Mouse (Mus musculus): Measurements from ENCODE around the gene Ankrd44. TPM values are rescaled to one million over a fixed set of nuclear protein-coding genes. Genes with fewer than 3 reads are reported as not detected.
A peak's percentile ranks its signal among the peaks of the same experiment; 100 is the strongest.

The Ankrd44 gene
- polyA plus RNA-seq, 1 experiment, result 73.9 TPM

GRCm38 (mm10) chr1:54757291-54757690 lies 168.9 kb downstream of the Ankrd44 start:
- TF ChIP-seq POLR2A (IDR thresholded peaks at IDR 0.05; ENCODE audit: borderline replicate concordance, low read depth, low read length) (no peak), CTCF (IDR thresholded peaks at IDR 0.05; ENCODE audit: low read depth, low read length) (no peak)
- Histone ChIP-seq H3K4me1 (ENCODE audit: control insufficient read depth, insufficient read depth, low read length) (peaks cover 6% of the 10 kb centered on the region), H3K27ac (ENCODE audit: insufficient read depth, low read depth, low read length) (no peak overlapping the region), H3K4me3 (ENCODE audit: insufficient read depth, low read length) (no peak overlapping the region)

DNA sequence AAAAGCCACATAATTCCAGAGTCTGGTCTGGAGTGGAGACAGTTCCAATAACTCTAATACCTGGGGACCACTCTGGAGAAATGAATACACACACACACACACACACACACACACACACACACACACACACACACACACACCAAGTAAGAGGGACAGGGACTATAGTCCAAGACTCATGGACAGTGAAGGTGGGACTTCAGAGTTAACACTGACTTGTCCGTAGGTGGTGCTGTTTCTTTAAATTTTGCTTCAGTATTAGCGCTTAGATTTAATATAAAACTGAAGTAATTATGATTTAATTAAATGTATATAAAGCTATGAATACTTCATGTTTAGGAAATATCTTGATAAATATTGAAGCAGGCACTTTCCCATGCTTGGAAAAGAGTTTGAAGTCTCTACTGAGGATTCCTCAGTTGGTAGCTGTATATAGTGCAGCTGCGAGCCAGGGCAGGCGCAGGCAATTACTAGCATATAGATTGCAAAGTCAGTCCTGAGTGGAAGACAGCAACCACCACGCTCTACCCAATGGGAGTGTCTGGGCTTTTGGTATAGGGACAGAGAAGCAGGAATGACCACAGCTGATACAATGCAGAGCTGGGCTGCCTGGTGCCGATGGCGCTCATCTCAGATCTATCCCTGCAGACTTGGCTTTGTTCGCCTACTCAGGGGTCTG lies 170.4 kb downstream of the Ankrd44 start:
- peaks cover 6% of the 10 kb centered on the region for H3K4me1 ChIP-seq (ENCODE audit: control insufficient read depth, insufficient read depth, low read length)
- no peak overlapping the region for H3K27ac ChIP-seq (ENCODE audit: insufficient read depth, low read depth, low read length)
- H3K4me3 ChIP-seq (ENCODE audit: insufficient read depth, low read length), result no peak overlapping the region
- TF ChIP-seq CTCF (IDR thresholded peaks at IDR 0.05; ENCODE audit: low read depth, low read length) (no peak), POLR2A (IDR thresholded peaks at IDR 0.05; ENCODE audit: borderline replicate concordance, low read depth, low read length) (no peak)

DNA sequence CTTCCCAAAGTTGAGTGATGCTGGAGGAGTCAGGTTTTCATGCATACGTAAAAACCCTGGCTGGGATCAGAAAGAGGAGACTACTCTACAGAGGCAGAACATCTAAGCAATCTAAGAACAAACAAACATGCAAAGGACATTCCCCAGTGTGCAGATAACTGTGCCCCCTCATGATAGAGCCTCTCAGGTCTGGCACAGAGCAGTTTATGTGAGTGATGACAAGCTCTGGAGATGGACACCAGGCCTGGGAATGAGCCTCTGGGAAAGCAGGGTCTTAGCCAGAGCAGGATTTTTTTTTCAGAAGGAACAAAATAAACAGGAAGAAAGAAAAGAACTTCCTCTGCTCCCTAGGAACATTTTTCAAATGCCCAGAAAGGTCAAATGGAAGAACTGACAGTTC lies 176.2 kb downstream of the Ankrd44 start:
- TF ChIP-seq POLR2A (IDR thresholded peaks at IDR 0.05; ENCODE audit: borderline replicate concordance, low read depth, low read length) (no peak), CTCF (IDR thresholded peaks at IDR 0.05; ENCODE audit: low read depth, low read length) (no peak)
- Histone ChIP-seq H3K4me1 (ENCODE audit: control insufficient read depth, insufficient read depth, low read length) (peaks cover 18% of the 10 kb centered on the region), H3K4me3 (ENCODE audit: insufficient read depth, low read length) (no peak overlapping the region), H3K27ac (ENCODE audit: insufficient read depth, low read depth, low read length) (no peak overlapping the region)

DNA sequence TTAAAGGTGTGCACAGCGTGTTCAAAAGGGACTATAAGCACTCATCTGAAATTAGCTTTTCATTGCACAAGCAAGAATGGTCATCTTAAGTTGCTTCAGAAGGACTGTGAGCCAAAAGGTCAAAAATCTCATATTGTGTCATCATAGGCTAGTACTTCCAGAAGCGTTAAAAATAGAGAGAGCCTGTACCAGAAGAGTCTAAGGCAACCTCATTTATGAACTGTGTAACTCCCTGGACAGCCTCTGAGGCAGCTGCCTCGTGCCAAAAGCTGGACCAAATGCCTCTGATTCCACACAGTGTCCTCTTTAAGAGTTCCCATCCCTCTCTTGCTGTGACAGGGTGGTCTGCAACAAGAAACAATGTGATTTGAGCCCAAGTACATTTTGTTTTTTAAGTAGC lies 176.7 kb downstream of the Ankrd44 start:
- TF ChIP-seq CTCF (IDR thresholded peaks at IDR 0.05; ENCODE audit: low read depth, low read length) (no peak), POLR2A (IDR thresholded peaks at IDR 0.05; ENCODE audit: borderline replicate concordance, low read depth, low read length) (no peak)
- H3K27ac ChIP-seq (ENCODE audit: insufficient read depth, low read depth, low read length), result no peak overlapping the region
- H3K4me3 ChIP-seq (ENCODE audit: insufficient read depth, low read length), result no peak overlapping the region
- H3K4me1 ChIP-seq (ENCODE audit: control insufficient read depth, insufficient read depth, low read length), result peaks cover 18% of the 10 kb centered on the region

DNA sequence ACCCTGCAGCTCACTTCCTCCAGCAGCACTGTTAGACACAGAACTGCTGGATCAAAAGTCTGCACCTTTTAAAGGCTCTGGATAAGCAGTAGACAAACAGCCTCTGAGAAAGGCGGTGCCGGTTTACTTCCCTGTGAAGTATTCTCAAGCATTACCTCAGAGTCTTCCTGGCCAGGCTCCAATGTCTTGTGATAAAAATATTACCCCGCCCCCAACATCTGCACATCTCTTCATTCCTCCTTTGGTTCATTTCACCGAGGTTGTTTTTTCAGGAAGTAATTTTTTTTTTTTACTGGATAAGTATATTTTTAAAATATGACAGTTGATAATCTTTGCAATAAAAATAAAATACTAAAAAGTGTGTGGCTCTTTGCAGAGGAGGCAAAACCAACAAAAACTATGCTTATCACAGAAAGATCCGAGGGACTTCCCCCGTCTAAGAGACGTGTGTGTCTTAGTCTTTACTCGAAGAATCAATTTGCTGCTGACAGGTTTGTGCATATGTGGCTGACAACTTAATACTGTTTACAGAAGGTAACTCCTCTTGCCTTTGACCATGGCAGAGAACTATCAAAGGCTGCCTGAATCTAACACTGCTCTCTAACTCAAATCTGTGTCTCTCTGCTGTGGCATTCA lies 178.3 kb downstream of the Ankrd44 start:
- Histone ChIP-seq H3K4me1 (ENCODE audit: control insufficient read depth, insufficient read depth, low read length) (peaks cover 21% of the 10 kb centered on the region), H3K27ac (ENCODE audit: insufficient read depth, low read depth, low read length) (peak overlapping the region; percentile 78), H3K4me3 (ENCODE audit: insufficient read depth, low read length) (no peak overlapping the region)
- no peak for TF ChIP-seq POLR2A (IDR thresholded peaks at IDR 0.05; ENCODE audit: borderline replicate concordance, low read depth, low read length)
- TF ChIP-seq CTCF (IDR thresholded peaks at IDR 0.05; ENCODE audit: low read depth, low read length), result no peak

DNA sequence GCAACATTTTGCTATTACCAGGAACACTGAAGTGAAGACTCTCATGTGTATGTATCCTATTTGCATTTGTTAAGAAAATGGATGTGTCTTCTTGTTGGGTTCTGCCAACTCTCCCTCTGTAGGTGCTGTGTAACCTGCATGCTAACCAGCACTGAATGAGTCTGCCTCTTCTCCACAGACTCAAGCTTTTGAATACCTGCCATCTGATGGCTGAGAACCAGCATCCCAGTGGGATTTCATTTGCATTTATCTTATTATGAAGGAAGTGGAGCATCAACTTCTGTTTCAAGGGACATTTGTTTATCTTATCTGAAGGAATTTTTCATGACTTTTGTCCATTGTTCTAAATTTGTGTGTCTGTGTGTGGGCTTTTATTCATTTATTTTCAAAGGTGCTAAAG lies 180.5 kb downstream of the Ankrd44 start:
- no peak overlapping the region for H3K4me3 ChIP-seq (ENCODE audit: insufficient read depth, low read length)
- TF ChIP-seq CTCF (IDR thresholded peaks at IDR 0.05; ENCODE audit: low read depth, low read length), result no peak
- no peak for TF ChIP-seq POLR2A (IDR thresholded peaks at IDR 0.05; ENCODE audit: borderline replicate concordance, low read depth, low read length)
- H3K27ac ChIP-seq (ENCODE audit: insufficient read depth, low read depth, low read length), result no peak overlapping the region
- H3K4me1 ChIP-seq (ENCODE audit: control insufficient read depth, insufficient read depth, low read length), result peaks cover 21% of the 10 kb centered on the region

GRCm38 (mm10) chr1:54744171-54744570 lies 182.0 kb downstream of the Ankrd44 start:
- peaks cover 11% of the 10 kb centered on the region for H3K4me1 ChIP-seq (ENCODE audit: control insufficient read depth, insufficient read depth, low read length)
- TF ChIP-seq CTCF (IDR thresholded peaks at IDR 0.05; ENCODE audit: low read depth, low read length), result no peak
- TF ChIP-seq POLR2A (IDR thresholded peaks at IDR 0.05; ENCODE audit: borderline replicate concordance, low read depth, low read length), result no peak
- H3K27ac ChIP-seq (ENCODE audit: insufficient read depth, low read depth, low read length), result no peak overlapping the region
- no peak overlapping the region for H3K4me3 ChIP-seq (ENCODE audit: insufficient read depth, low read length)

- TF ChIP-seq POLR2A (IDR thresholded peaks at IDR 0.05; ENCODE audit: borderline replicate concordance, low read depth, low read length), result no peak
- no peak for TF ChIP-seq CTCF (IDR thresholded peaks at IDR 0.05; ENCODE audit: low read depth, low read length)
- no peak overlapping the region for H3K27ac ChIP-seq (ENCODE audit: insufficient read depth, low read depth, low read length)
- peaks cover 4% of the 10 kb centered on the region for H3K4me1 ChIP-seq (ENCODE audit: control insufficient read depth, insufficient read depth, low read length)
- no peak overlapping the region for H3K4me3 ChIP-seq (ENCODE audit: insufficient read depth, low read length)
Measured at GRCm38 (mm10) chr1:54743072-54743471, 183.1 kb downstream of the Ankrd44 start.

DNA sequence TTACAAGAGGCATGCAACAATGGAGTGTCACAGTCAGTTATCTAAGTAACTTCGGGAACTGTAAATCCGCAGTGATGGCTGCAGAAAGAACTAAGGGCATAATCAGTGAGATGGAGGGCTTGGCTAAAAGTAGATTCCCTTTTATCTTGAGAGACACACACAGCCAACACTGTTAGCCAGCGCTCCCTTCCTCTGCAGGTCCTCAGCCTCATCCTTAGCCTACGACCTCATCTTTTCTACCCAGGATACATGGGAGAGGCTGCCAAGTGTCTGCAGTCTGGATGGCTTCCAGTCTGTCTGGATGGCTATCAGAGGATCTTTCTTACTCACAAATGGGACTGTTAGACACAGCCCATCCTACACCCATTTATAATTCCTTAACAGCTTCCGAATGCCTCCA lies 185.3 kb downstream of the Ankrd44 start:
- Histone ChIP-seq H3K4me3 (ENCODE audit: insufficient read depth, low read length) (no peak overlapping the region), H3K27ac (ENCODE audit: insufficient read depth, low read depth, low read length) (no peak overlapping the region), H3K4me1 (ENCODE audit: control insufficient read depth, insufficient read depth, low read length) (peaks cover 3% of the 10 kb centered on the region; the same call in 1 of the 2 replicates)
- no peak for TF ChIP-seq CTCF (IDR thresholded peaks at IDR 0.05; ENCODE audit: low read depth, low read length)
- TF ChIP-seq POLR2A (IDR thresholded peaks at IDR 0.05; ENCODE audit: borderline replicate concordance, low read depth, low read length), result no peak

DNA sequence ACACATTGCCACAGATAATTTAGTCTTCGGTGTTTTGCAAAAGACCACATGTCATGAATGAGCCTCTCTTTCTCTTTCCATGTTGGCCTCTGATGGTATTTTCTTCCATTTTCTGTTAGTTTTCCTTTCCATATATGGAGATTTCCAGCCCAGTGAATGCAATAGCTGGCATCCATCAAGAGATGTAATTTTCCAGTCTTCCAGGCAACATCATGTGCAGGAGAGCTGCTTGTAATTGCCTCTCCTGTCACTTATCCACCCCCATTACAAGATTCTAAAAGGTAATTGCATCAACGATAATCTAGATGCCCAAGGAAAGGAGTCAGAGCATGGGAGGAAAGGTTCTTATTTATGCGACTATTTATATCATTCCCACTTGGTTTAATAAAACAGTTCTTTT lies 188.7 kb downstream of the Ankrd44 start:
- H3K4me3 ChIP-seq (ENCODE audit: insufficient read depth, low read length), result no peak overlapping the region
- TF ChIP-seq CTCF (IDR thresholded peaks at IDR 0.05; ENCODE audit: low read depth, low read length) (no peak), POLR2A (IDR thresholded peaks at IDR 0.05; ENCODE audit: borderline replicate concordance, low read depth, low read length) (no peak)
- H3K27ac ChIP-seq (ENCODE audit: insufficient read depth, low read depth, low read length), result no peak overlapping the region
- no peaks in the 10 kb centered on the region for H3K4me1 ChIP-seq (ENCODE audit: control insufficient read depth, insufficient read depth, low read length)

All from bone marrow macrophage, adult 2 months (primary cell).